Mouse (Mus musculus) cortical plate, adult 2 months (tissue): ENCODE data around the gene Gm7102. TPM values are rescaled to one million over a fixed set of nuclear protein-coding genes. Genes with fewer than 3 reads are reported as not detected.
"Not testable (repeated sequence)": the region's sequence is repeated elsewhere in the genome, so short reads cannot be mapped to it uniquely, and the experiment has no call there.

Source experiments
- H3K27ac ChIP-seq: fragments of 200-500 bp; 2 replicates; pipeline ENCODE4 v1.5.1; 2012; ENCODE audit warnings: low read length, control low read depth, inconsistent platforms; ENCODE audit not compliant: insufficient read depth
- H3K4me1 ChIP-seq: fragments of 200-500 bp; 2 replicates; pipeline ENCODE4 v1.6.1; 2011; ENCODE audit warnings: low read length; ENCODE audit not compliant: control insufficient read depth, insufficient read depth
- H3K4me3 ChIP-seq: fragments of 200-500 bp; 2 replicates; pipeline ENCODE4 v1.5.1; 2011; ENCODE audit warnings: mild to moderate bottlenecking, low read length, control low read depth; ENCODE audit not compliant: insufficient read depth
- CTCF ChIP-seq: fragments of 200-500 bp; IDR thresholded peaks from 2 replicates; pipeline ENCODE4 v1.5.1; 2011; ENCODE audit warnings: mild to moderate bottlenecking, control low read depth, low read length; ENCODE audit not compliant: insufficient read depth; ENCODE audit errors: extremely low read depth
- POLR2A ChIP-seq: fragments of 200-500 bp; IDR thresholded peaks from 2 replicates; pipeline ENCODE4 v1.6.1; 2011; ENCODE audit warnings: mild to moderate bottlenecking, low read length, control low read depth; ENCODE audit not compliant: insufficient read depth; ENCODE audit errors: extremely low read depth
- polyA plus RNA-seq: library from polyadenylated mRNA; depleted of rRNA; stranded (reverse); fragments of >200 nt; gene quantifications from 2 replicates; pipeline ENCODE4 v1.2.3, GENCODE M21; 2012; rRNA removed

Gene Gm7102
- polyA plus RNA-seq, result not detected in 2 replicates

- H3K4me3 ChIP-seq, result no peak within 1 kb of the TSS
- no peak within 1 kb of the TSS for H3K27ac ChIP-seq
- no peak for TF ChIP-seq POLR2A
- no peaks in the 10 kb centered on the region for H3K4me1 ChIP-seq
Measured at GRCm38 (mm10) chr19:61175756-61176324, at the start of gene Gm7102. Gene Gm7102 (minus strand): TSS chr19:61176309.

- Histone ChIP-seq H3K27ac (no peak overlapping the region), H3K4me3 (peak overlapping the region; percentile 85), H3K4me1 (no peaks in the 10 kb centered on the region)
- TF ChIP-seq CTCF (no peak), POLR2A (no peak)
Measured at GRCm38 (mm10) chr19:61224678-61225525, 48.8 kb upstream of the Gm7102 start.

- TF ChIP-seq POLR2A (no peak), CTCF (no peak)
- Histone ChIP-seq H3K27ac (no peak overlapping the region), H3K4me3 (no peak overlapping the region), H3K4me1 (no peaks in the 10 kb centered on the region)
Measured at GRCm38 (mm10) chr19:61223706-61224328, 47.7 kb upstream of the Gm7102 start.

- not testable (repeated sequence) for H3K27ac ChIP-seq, H3K4me3 ChIP-seq, H3K4me1 ChIP-seq
Measured at GRCm38 (mm10) chr19:61207506-61207905, 31.4 kb upstream of the Gm7102 start.

GRCm38 (mm10) chr19:61199836-61200235 lies 23.7 kb upstream of the Gm7102 start:
- no peak overlapping the region for H3K4me3 ChIP-seq
- TF ChIP-seq POLR2A, result no peak
- TF ChIP-seq CTCF, result no peak
- H3K27ac ChIP-seq, result no peak overlapping the region
- H3K4me1 ChIP-seq, result no peaks in the 10 kb centered on the region

- Histone ChIP-seq H3K27ac (no peak overlapping the region), H3K4me1 (no peaks in the 10 kb centered on the region), H3K4me3 (no peak overlapping the region)
- TF ChIP-seq POLR2A (no peak), CTCF (no peak; the same call in 1 of the 2 replicates)
Measured at GRCm38 (mm10) chr19:61199316-61199715, 23.2 kb upstream of the Gm7102 start.

GRCm38 (mm10) chr19:61183590-61183989 lies 7.5 kb upstream of the Gm7102 start, which contains the start of gene Gm6020:
Gene Gm6020 (plus strand): TSS chr19:61183890.
- not testable (repeated sequence) for H3K4me3 ChIP-seq, H3K4me1 ChIP-seq

GRCm38 (mm10) chr19:61151701-61152420 lies 24.2 kb downstream of the Gm7102 start:
- TF ChIP-seq POLR2A, result no peak
- no peak for TF ChIP-seq CTCF
- H3K4me3 ChIP-seq, result peak overlapping the region; percentile 36
- no peak overlapping the region for H3K27ac ChIP-seq
- H3K4me1 ChIP-seq, result no peaks in the 10 kb centered on the region

More at GRCm38 (mm10) chr19:61183590-61183989, 7.5 kb upstream of the Gm7102 start, which contains the start of gene Gm6020:
- not testable (repeated sequence) for H3K27ac ChIP-seq

GRCm38 (mm10) chr19:61151372-61151700 lies 24.8 kb downstream of the Gm7102 start:
- TF ChIP-seq CTCF (no peak), POLR2A (no peak)
- H3K4me1 ChIP-seq, result no peaks in the 10 kb centered on the region
- no peak overlapping the region for H3K27ac ChIP-seq
- peak overlapping the region; percentile 36 for H3K4me3 ChIP-seq

GRCm38 (mm10) chr19:61141299-61141698 lies 34.8 kb downstream of the Gm7102 start:
- Histone ChIP-seq H3K27ac (no peak overlapping the region), H3K4me1 (peaks cover 2% of the 10 kb centered on the region; the same call in 1 of the 2 replicates), H3K4me3 (peak overlapping the region; percentile 84; the same call in 1 of the 2 replicates)
- TF ChIP-seq CTCF, result no peak
- no peak for TF ChIP-seq POLR2A
